Mouse (Mus musculus) CH12.LX (cell line): ENCODE measurements around the gene Thap8. TPM values are rescaled to one million over a fixed set of nuclear protein-coding genes. Genes with fewer than 3 reads are reported as not detected.

Source experiments
- DNase-seq: peaks from one replicate; pipeline ENCODE4 v3.0.0-alpha.2; 2013; ENCODE audit errors: extremely low read depth
- H3K27ac ChIP-seq: 2 replicates; pipeline ENCODE4 v1.5.1; 2012; ENCODE audit warnings: low read depth, mild to moderate bottlenecking, control low read depth, moderate library complexity; ENCODE audit not compliant: insufficient read depth
- H3K27me3 ChIP-seq: replicated peaks from 2 replicates; pipeline ENCODE3; 2012; ENCODE audit warnings: inconsistent platforms
- H3K36me3 ChIP-seq, 2 experiments: replicated peaks in 1 of 2; 2 replicates each; pipeline versions ENCODE3 to v1.6.1; 2012; ENCODE audit warnings: inconsistent platforms in 1 of 2, low read length in 1 of 2, mild to moderate bottlenecking in 1 of 2, mixed read lengths in 1 of 2, moderate library complexity in 1 of 2; ENCODE audit not compliant: control insufficient read depth in 1 of 2, insufficient read depth in 1 of 2
- H3K4me1 ChIP-seq, 2 experiments: 2 replicates each; pipeline ENCODE4 v1.6.1; 2012; ENCODE audit warnings: inconsistent platforms in 1 of 2, moderate library complexity in 1 of 2; ENCODE audit not compliant: insufficient read depth in 2 of 2, control insufficient read depth in 1 of 2
- H3K4me2 ChIP-seq: 2 replicates; pipeline ENCODE4 v1.6.1; 2012; ENCODE audit warnings: low read depth, mild to moderate bottlenecking, control low read depth; ENCODE audit not compliant: poor library complexity, insufficient read depth, severe bottlenecking
- H3K4me3 ChIP-seq, 3 experiments: fragments of 150-350 bp in 1 of 3; sonication (generic) in 1 of 3; replicated peaks in 1 of 3; 2 replicates each; pipeline versions ENCODE3 to v1.5.1; 2011 to 2012; ENCODE audit warnings: low read depth in 2 of 3, low read length in 2 of 3, mild to moderate bottlenecking in 2 of 3, moderate library complexity in 2 of 3, control low read depth in 1 of 3, improper control_type of control experiment in 1 of 3, inconsistent platforms in 1 of 3, mixed read lengths in 1 of 3; ENCODE audit not compliant: poor library complexity in 1 of 3
- H3K79me2 ChIP-seq: replicated peaks from 2 replicates; pipeline ENCODE4 v1.6.1; 2012; ENCODE audit warnings: mild to moderate bottlenecking, moderate library complexity; ENCODE audit not compliant: control insufficient read depth, poor library complexity, insufficient read depth, severe bottlenecking; ENCODE audit errors: extremely low read depth
- H3K9ac ChIP-seq: 2 replicates; pipeline ENCODE4 v1.6.1; 2012; ENCODE audit warnings: low read depth, mild to moderate bottlenecking, control low read depth, moderate library complexity; ENCODE audit not compliant: insufficient read depth
- H3K9me3 ChIP-seq: replicated peaks from 2 replicates; pipeline ENCODE3; 2012; ENCODE audit warnings: low read length, inconsistent platforms, mixed read lengths
- ELF1 ChIP-seq: IDR thresholded peaks from 2 replicates; pipeline ENCODE4 v1.6.1; 2014; ENCODE audit warnings: low read depth, mild to moderate bottlenecking, inconsistent platforms, low read length, improper control_type of control experiment
- IRF4 ChIP-seq: IDR thresholded peaks from 2 replicates; pipeline ENCODE4 v1.6.1; 2014; ENCODE audit warnings: low read depth, mild to moderate bottlenecking, inconsistent platforms, low read length, improper control_type of control experiment
- MXI1 ChIP-seq: IDR thresholded peaks from 2 replicates; pipeline ENCODE4 v1.6.1; 2011; ENCODE audit warnings: mild to moderate bottlenecking, low read depth, low read length, improper control_type of control experiment
- MYC ChIP-seq: IDR thresholded peaks from 2 replicates; pipeline ENCODE4 v1.6.1; 2011; ENCODE audit warnings: low read depth, mild to moderate bottlenecking, improper control_type of control experiment, low read length
- NELFE ChIP-seq: IDR thresholded peaks from 2 replicates; pipeline ENCODE4 v1.6.1; 2011; ENCODE audit warnings: low read depth, low read length, improper control_type of control experiment
- SIN3A ChIP-seq: IDR thresholded peaks from 2 replicates; pipeline ENCODE4 v1.6.1; 2012; ENCODE audit warnings: low read length, improper control_type of control experiment, inconsistent platforms
- ZKSCAN1 ChIP-seq: IDR thresholded peaks from 2 replicates; pipeline ENCODE4 v1.6.1; 2012; ENCODE audit warnings: low read depth, inconsistent platforms, low read length, improper control_type of control experiment, borderline replicate concordance
- ZMIZ1 ChIP-seq: IDR thresholded peaks from 2 replicates; pipeline ENCODE4 v1.6.1; 2012; ENCODE audit warnings: low read depth, mild to moderate bottlenecking, inconsistent platforms, low read length, improper control_type of control experiment
- ZNF384 ChIP-seq: IDR thresholded peaks from 2 replicates; pipeline ENCODE4 v1.6.1; 2012; ENCODE audit warnings: low read depth, low read length, improper control_type of control experiment, inconsistent platforms
- dilution Hi-C: fragments of 300-500 bp; cut with MboI; formaldehyde crosslinking; loops from 2 replicates; pipeline ENCODE4 v1.14.3; 2020; ENCODE audit warnings: low sequenced_read_pairs; ENCODE audit not compliant: extremely low pct_unique_long_range_greater_than_20kb, extremely low pct_ligation_motif_present
- in situ Hi-C: fragments of 300-500 bp; cut with MboI; formaldehyde crosslinking; loops from 3 replicates; pipeline ENCODE4 v1.14.3; 2019; ENCODE audit warnings: low sequenced_read_pairs, low pct_ligation_motif_present, low pct_unique_long_range_greater_than_20kb, mixed read lengths
- polyA plus RNA-seq: library from polyadenylated mRNA; unstranded; fragments of >175 nt; gene quantifications from 2 replicates; pipeline ENCODE4 v1.2.1, GENCODE M21; 2012; ENCODE audit warnings: low read depth; ENCODE audit not compliant: insufficient read length
- total RNA-seq, 2 experiments: library from RNA; depleted of rRNA; stranded (reverse); fragments of 300-350 nt in 1 of 2; fragments of >200 nt in 1 of 2; gene quantifications; 2 replicates each; pipeline ENCODE4 v1.2.3; 2012 to 2014

Thap8 gene
- total and polyA plus RNA-seq, 3 experiments: 0.23 to 0.38 TPM; not detected in 1

DNA sequence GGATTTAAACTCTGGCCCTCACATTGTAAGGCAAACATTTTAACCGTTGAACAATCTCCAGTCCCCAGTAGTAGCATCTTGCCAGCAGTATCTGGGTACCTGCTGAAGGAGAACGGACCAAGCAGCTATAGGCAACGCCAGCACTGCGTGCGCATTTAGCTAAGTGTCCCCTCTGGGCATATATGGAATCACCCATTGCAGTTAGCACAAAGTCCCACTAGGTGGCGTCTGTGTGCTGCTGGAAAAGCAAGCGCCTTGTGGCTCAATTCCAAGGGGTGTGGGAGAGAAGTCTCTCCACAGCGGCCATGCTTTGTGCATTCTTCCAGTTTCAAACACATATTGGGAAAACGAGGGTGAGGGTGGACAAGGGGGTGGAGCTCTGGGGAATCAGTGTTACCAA lies 56.5 kb downstream of the Thap8 start (continued):
- TF ChIP-seq MYC (no peak), ZMIZ1 (no peak), NELFE (no peak)
- TF ChIP-seq, all 38 proteins: peak for 8

DNA sequence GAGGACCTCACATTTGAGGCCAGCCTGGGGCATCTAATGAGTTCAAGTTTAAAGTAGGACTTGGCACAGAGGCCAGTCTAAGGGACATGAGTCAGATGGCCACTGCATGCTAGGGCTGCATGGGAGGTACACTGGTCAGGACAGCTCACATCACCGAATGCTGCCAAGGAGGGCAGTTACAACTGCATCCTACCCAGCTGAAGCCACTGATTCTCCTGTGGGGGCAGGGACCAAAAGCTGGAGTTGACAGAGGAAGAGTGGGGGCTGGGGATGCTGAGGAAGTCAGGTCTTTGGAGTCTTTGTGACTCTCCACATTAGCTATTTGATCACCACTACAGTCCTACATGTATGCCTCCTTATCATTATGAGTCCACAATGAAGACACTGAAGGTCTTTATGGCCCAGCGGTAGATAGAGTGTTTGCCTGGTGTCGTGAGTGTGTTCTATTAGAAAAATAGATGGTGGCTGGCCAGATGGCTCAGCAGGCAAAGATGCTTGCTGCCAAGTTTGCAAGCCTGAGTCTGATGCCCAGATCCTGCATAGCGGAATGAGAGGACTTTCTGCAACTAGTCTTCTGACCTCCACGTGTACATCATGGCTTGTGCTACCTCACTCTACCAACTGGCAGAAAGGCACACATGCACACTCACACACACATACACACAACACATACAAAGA lies 59.7 kb downstream of the Thap8 start:
- TF ChIP-seq ELF1 (no peak), ZKSCAN1 (no peak), ZNF384 (no peak), MXI1 (no peak), IRF4 (no peak), SIN3A (no peak)
- no peak overlapping the region for H3K27ac ChIP-seq
- H3K9ac ChIP-seq: no peak overlapping the region
- H3K4me1 ChIP-seq: no peaks in the 10 kb centered on the region
- no peaks in the 10 kb centered on the region for H3K9me3 ChIP-seq
- H3K27me3 ChIP-seq: peaks cover 86% of the 10 kb centered on the region
- H3K4me3 ChIP-seq: no peak overlapping the region
- no peak for DNase-seq
- dilution Hi-C loops: no loop called here
- in situ Hi-C loops: no loop called here
- H3K36me3 ChIP-seq: no peaks in the 10 kb centered on the region
- H3K4me2 ChIP-seq: no peak overlapping the region
- H3K79me2 ChIP-seq: no peaks in the 10 kb centered on the region

Other genes starting within 250 kb of the Thap8 start
Only the 20 nearest of the 26 such genes appear.
- gene Zfp382, start 158.2 kb upstream of the Thap8 start, total RNA-seq (2012; rRNA removed): 4.7 and 5.7 TPM in 2 replicates
- 3.9 and 4.7 TPM in 2 replicates for gene Zfp382, start 158.2 kb upstream of the Thap8 start, total RNA-seq (2014; rRNA removed)
- gene Zfp382, start 158.2 kb upstream of the Thap8 start, polyA plus RNA-seq: 2.1 and 3.3 TPM in 2 replicates
- 43.1 and 45.1 TPM in 2 replicates for gene Zfp146, start 110.3 kb upstream of the Thap8 start, total RNA-seq (2012; rRNA removed)
- 44.5 and 45.0 TPM in 2 replicates for gene Zfp146, start 110.3 kb upstream of the Thap8 start, total RNA-seq (2014; rRNA removed)
- gene Zfp146, start 110.3 kb upstream of the Thap8 start, polyA plus RNA-seq: 42.0 and 47.8 TPM in 2 replicates
- gene Cox7a1, start 96.0 kb upstream of the Thap8 start, total RNA-seq (2012; rRNA removed): 5.5 and 14.0 TPM in 2 replicates
- 9.9 and 15.2 TPM in 2 replicates for gene Cox7a1, start 96.0 kb upstream of the Thap8 start, total RNA-seq (2014; rRNA removed)
- 1.6 and 4.2 TPM in 2 replicates for gene Cox7a1, start 96.0 kb upstream of the Thap8 start, polyA plus RNA-seq
- gene Capns1, start 81.3 kb upstream of the Thap8 start, total RNA-seq (2012; rRNA removed): 85.8 and 101 TPM in 2 replicates
- 207 and 219 TPM in 2 replicates for gene Capns1, start 81.3 kb upstream of the Thap8 start, total RNA-seq (2014; rRNA removed)
- 218 and 233 TPM in 2 replicates for gene Capns1, start 81.3 kb upstream of the Thap8 start, polyA plus RNA-seq
- gene Polr2i, start 48.1 kb upstream of the Thap8 start, total RNA-seq (2012; rRNA removed): 83.6 and 101 TPM in 2 replicates
- 55.0 and 62.9 TPM in 2 replicates for gene Polr2i, start 48.1 kb upstream of the Thap8 start, total RNA-seq (2014; rRNA removed)
- gene Polr2i, start 48.1 kb upstream of the Thap8 start, polyA plus RNA-seq: 74.2 and 75.4 TPM in 2 replicates
- 89.6 and 109 TPM in 2 replicates for gene Tbcb, start 47.8 kb upstream of the Thap8 start, total RNA-seq (2012; rRNA removed)
- 54.9 and 57.7 TPM in 2 replicates for gene Tbcb, start 47.8 kb upstream of the Thap8 start, total RNA-seq (2014; rRNA removed)
- gene Tbcb, start 47.8 kb upstream of the Thap8 start, polyA plus RNA-seq: 79.9 and 86.3 TPM in 2 replicates
- gene Ovol3, start 44.4 kb upstream of the Thap8 start, total RNA-seq (2012; rRNA removed): 0.42 and 0.84 TPM in 2 replicates
- 1.9 and 2.8 TPM in 2 replicates for gene Ovol3, start 44.4 kb upstream of the Thap8 start, total RNA-seq (2014; rRNA removed)
- gene Ovol3, start 44.4 kb upstream of the Thap8 start, polyA plus RNA-seq: 3.4 and 4.3 TPM in 2 replicates
- 5.3 and 5.4 TPM in 2 replicates for gene Wdr62, start 325 bp downstream of the Thap8 start, total RNA-seq (2012; rRNA removed)
- 2.2 and 2.3 TPM in 2 replicates for gene Wdr62, start 325 bp downstream of the Thap8 start, total RNA-seq (2014; rRNA removed)
- 17.7 and 19.7 TPM in 2 replicates for gene Wdr62, start 325 bp downstream of the Thap8 start, polyA plus RNA-seq
- gene Clip3, start 11.6 kb downstream of the Thap8 start, total RNA-seq (2012; rRNA removed): not detected in 2 replicates
- gene Clip3, start 11.6 kb downstream of the Thap8 start, total RNA-seq (2014; rRNA removed): not detected in 2 replicates
- gene Clip3, start 11.6 kb downstream of the Thap8 start, polyA plus RNA-seq: not detected in 2 replicates
- gene Alkbh6, start 28.6 kb downstream of the Thap8 start, total RNA-seq (2012; rRNA removed): 33.9 and 35.7 TPM in 2 replicates
- gene Alkbh6, start 28.6 kb downstream of the Thap8 start, total RNA-seq (2014; rRNA removed): 28.8 and 31.7 TPM in 2 replicates
- 25.2 and 25.4 TPM in 2 replicates for gene Alkbh6, start 28.6 kb downstream of the Thap8 start, polyA plus RNA-seq
- gene Syne4, start 34.7 kb downstream of the Thap8 start, total RNA-seq (2012; rRNA removed): 1.7 and 1.9 TPM in 2 replicates
- 0.70 and 0.81 TPM in 2 replicates for gene Syne4, start 34.7 kb downstream of the Thap8 start, total RNA-seq (2014; rRNA removed)
- gene Syne4, start 34.7 kb downstream of the Thap8 start, polyA plus RNA-seq: 3.1 and 4.1 TPM in 2 replicates
- 5.6 and 6.2 TPM in 2 replicates for gene E130208F15Rik, start 41.6 kb downstream of the Thap8 start, total RNA-seq (2012; rRNA removed)
- gene E130208F15Rik, start 41.6 kb downstream of the Thap8 start, total RNA-seq (2014; rRNA removed): 0.35 and 0.70 TPM in 2 replicates
- gene E130208F15Rik, start 41.6 kb downstream of the Thap8 start, polyA plus RNA-seq: 6.2 and 9.7 TPM in 2 replicates
- 12.8 and 14.1 TPM in 2 replicates for gene Sdhaf1, start 43.8 kb downstream of the Thap8 start, total RNA-seq (2012; rRNA removed)
- 16.0 and 18.5 TPM in 2 replicates for gene Sdhaf1, start 43.8 kb downstream of the Thap8 start, total RNA-seq (2014; rRNA removed)
- 8.8 and 11.3 TPM in 2 replicates for gene Sdhaf1, start 43.8 kb downstream of the Thap8 start, polyA plus RNA-seq
- 0.04 and 0.08 TPM in 2 replicates for gene Lrfn3, start 82.7 kb downstream of the Thap8 start, total RNA-seq (2012; rRNA removed)
- not detected in 2 replicates for gene Lrfn3, start 82.7 kb downstream of the Thap8 start, total RNA-seq (2014; rRNA removed)
- not detected in 2 replicates for gene Lrfn3, start 82.7 kb downstream of the Thap8 start, polyA plus RNA-seq
- gene Tyrobp, start 133.7 kb downstream of the Thap8 start, total RNA-seq (2012; rRNA removed): 4.2 and 5.0 TPM in 2 replicates
- 9.4 and 13.0 TPM in 2 replicates for gene Tyrobp, start 133.7 kb downstream of the Thap8 start, total RNA-seq (2014; rRNA removed)
- 14.3 and 18.9 TPM in 2 replicates for gene Tyrobp, start 133.7 kb downstream of the Thap8 start, polyA plus RNA-seq
- 8.0 and 11.9 TPM in 2 replicates for gene Hcst, start 139.8 kb downstream of the Thap8 start, total RNA-seq (2012; rRNA removed)
- 6.3 and 11.8 TPM in 2 replicates for gene Hcst, start 139.8 kb downstream of the Thap8 start, total RNA-seq (2014; rRNA removed)
- 11.8 and 11.9 TPM in 2 replicates for gene Hcst, start 139.8 kb downstream of the Thap8 start, polyA plus RNA-seq
- 133 and 161 TPM in 2 replicates for gene Nfkbid, start 141.6 kb downstream of the Thap8 start, total RNA-seq (2012; rRNA removed)
- 131 and 144 TPM in 2 replicates for gene Nfkbid, start 141.6 kb downstream of the Thap8 start, total RNA-seq (2014; rRNA removed)
- gene Nfkbid, start 141.6 kb downstream of the Thap8 start, polyA plus RNA-seq: 175 and 197 TPM in 2 replicates
- 0.34 and 0.93 TPM in 2 replicates for gene Aplp1, start 165.4 kb downstream of the Thap8 start, total RNA-seq (2012; rRNA removed)
- not detected in 2 replicates for gene Aplp1, start 165.4 kb downstream of the Thap8 start, total RNA-seq (2014; rRNA removed)
- 0.10 TPM in 1 of 2 replicates, not detected in the other for gene Aplp1, start 165.4 kb downstream of the Thap8 start, polyA plus RNA-seq
- gene Kirrel2, start 177.6 kb downstream of the Thap8 start, total RNA-seq (2012; rRNA removed): not detected in 2 replicates
- gene Kirrel2, start 177.6 kb downstream of the Thap8 start, total RNA-seq (2014; rRNA removed): not detected in 2 replicates
- gene Kirrel2, start 177.6 kb downstream of the Thap8 start, polyA plus RNA-seq: not detected in 2 replicates
- gene Nphs1, start 178.2 kb downstream of the Thap8 start, total RNA-seq (2012; rRNA removed): 2.1 and 2.4 TPM in 2 replicates
- gene Nphs1, start 178.2 kb downstream of the Thap8 start, total RNA-seq (2014; rRNA removed): not detected in 2 replicates
- 1.0 TPM in 1 of 2 replicates, not detected in the other for gene Nphs1, start 178.2 kb downstream of the Thap8 start, polyA plus RNA-seq